Mouse (Mus musculus): ENCODE measurements at regions not wholly inside any gene's neighbourhood (a gene's known extent, or its start where the extent isn't known, plus 50 kb on each side); places are given as distances from the start of the nearest gene placed in this dataset.
A peak's percentile ranks its signal among the peaks of the same experiment; 100 is the strongest.
"Not testable (repeated sequence)": the region's sequence is repeated elsewhere in the genome, so short reads cannot be mapped to it uniquely, and the experiment has no call there.

GRCm38 (mm10) chr12:117327086-117327485 is 189.2 kb upstream of the Rapgef5 start:
- DNase-seq (ENCODE audit: low read depth, low spot score), result not testable (repeated sequence)

GRCm38 (mm10) chr12:117330418-117330817 is 185.9 kb upstream of the Rapgef5 start:
- DNase-seq (ENCODE audit: low read depth, low spot score), result no peak

- no peak for DNase-seq (ENCODE audit: low read depth, low spot score)
These were observed 179.4 kb upstream of the Rapgef5 start for GRCm38 (mm10) chr12:117336856-117337255.

- DNase-seq (ENCODE audit: low read depth, low spot score), result no peak
These were observed 174.0 kb upstream of the Rapgef5 start for GRCm38 (mm10) chr12:117342321-117342720.

GRCm38 (mm10) chr12:117343121-117343520 is 173.2 kb upstream of the Rapgef5 start:
- no peak for DNase-seq (ENCODE audit: low read depth, low spot score)

- DNase-seq (ENCODE audit: low read depth, low spot score), result not testable (repeated sequence)
These were observed 172.7 kb upstream of the Rapgef5 start for GRCm38 (mm10) chr12:117343605-117344004.

GRCm38 (mm10) chr12:117344266-117345087 is 171.8 kb upstream of the Rapgef5 start:
- peak; percentile 84 for DNase-seq (ENCODE audit: low read depth, low spot score)

GRCm38 (mm10) chr12:117345088-117345977 is 170.9 kb upstream of the Rapgef5 start:
- DNase-seq (ENCODE audit: low read depth, low spot score), result peak; percentile 77

GRCm38 (mm10) chr12:117346091-117346490 is 170.2 kb upstream of the Rapgef5 start:
- DNase-seq (ENCODE audit: low read depth, low spot score), result no peak

- DNase-seq (ENCODE audit: low read depth, low spot score), result no peak
These were observed 169.1 kb upstream of the Rapgef5 start for GRCm38 (mm10) chr12:117347135-117347534.

GRCm38 (mm10) chr12:117348516-117348915 is 167.8 kb upstream of the Rapgef5 start:
- DNase-seq (ENCODE audit: low read depth, low spot score), result no peak

GRCm38 (mm10) chr12:117351900-117352299 is 164.4 kb upstream of the Rapgef5 start:
- no peak for DNase-seq (ENCODE audit: low read depth, low spot score)

GRCm38 (mm10) chr12:117352511-117352910 is 163.8 kb upstream of the Rapgef5 start:
- DNase-seq (ENCODE audit: low read depth, low spot score), result no peak

- no peak for DNase-seq (ENCODE audit: low read depth, low spot score)
These were observed 163.3 kb upstream of the Rapgef5 start for GRCm38 (mm10) chr12:117352938-117353337.

- DNase-seq (ENCODE audit: low read depth, low spot score), result no peak
These were observed 158.5 kb upstream of the Rapgef5 start for GRCm38 (mm10) chr12:117357811-117358210.

- DNase-seq (ENCODE audit: low read depth, low spot score), result no peak
These were observed 157.4 kb upstream of the Rapgef5 start for GRCm38 (mm10) chr12:117358891-117359290.

- DNase-seq (ENCODE audit: low read depth, low spot score), result no peak
These were observed 156.1 kb upstream of the Rapgef5 start for GRCm38 (mm10) chr12:117360215-117360614.

GRCm38 (mm10) chr12:117361826-117362225 is 154.5 kb upstream of the Rapgef5 start:
- DNase-seq (ENCODE audit: low read depth, low spot score), result no peak

GRCm38 (mm10) chr12:117363457-117363856 is 152.8 kb upstream of the Rapgef5 start:
- not testable (repeated sequence) for DNase-seq (ENCODE audit: low read depth, low spot score)

GRCm38 (mm10) chr12:117365181-117365580 is 151.1 kb upstream of the Rapgef5 start:
- DNase-seq (ENCODE audit: low read depth, low spot score), result no peak

- no peak for DNase-seq (ENCODE audit: low read depth, low spot score)
These were observed 150.4 kb upstream of the Rapgef5 start for GRCm38 (mm10) chr12:117365876-117366275.

- no peak for DNase-seq (ENCODE audit: low read depth, low spot score)
These were observed 137.9 kb upstream of the Rapgef5 start for GRCm38 (mm10) chr12:117378297-117378887.
